Mouse (Mus musculus): Measurements from ENCODE around the gene Siah2. TPM values are rescaled to one million over a fixed set of nuclear protein-coding genes. Genes with fewer than 3 reads are reported as not detected.

The Siah2 gene
- polyA plus RNA-seq, 2 experiments = 7.5 to 12.2 TPM

DNA sequence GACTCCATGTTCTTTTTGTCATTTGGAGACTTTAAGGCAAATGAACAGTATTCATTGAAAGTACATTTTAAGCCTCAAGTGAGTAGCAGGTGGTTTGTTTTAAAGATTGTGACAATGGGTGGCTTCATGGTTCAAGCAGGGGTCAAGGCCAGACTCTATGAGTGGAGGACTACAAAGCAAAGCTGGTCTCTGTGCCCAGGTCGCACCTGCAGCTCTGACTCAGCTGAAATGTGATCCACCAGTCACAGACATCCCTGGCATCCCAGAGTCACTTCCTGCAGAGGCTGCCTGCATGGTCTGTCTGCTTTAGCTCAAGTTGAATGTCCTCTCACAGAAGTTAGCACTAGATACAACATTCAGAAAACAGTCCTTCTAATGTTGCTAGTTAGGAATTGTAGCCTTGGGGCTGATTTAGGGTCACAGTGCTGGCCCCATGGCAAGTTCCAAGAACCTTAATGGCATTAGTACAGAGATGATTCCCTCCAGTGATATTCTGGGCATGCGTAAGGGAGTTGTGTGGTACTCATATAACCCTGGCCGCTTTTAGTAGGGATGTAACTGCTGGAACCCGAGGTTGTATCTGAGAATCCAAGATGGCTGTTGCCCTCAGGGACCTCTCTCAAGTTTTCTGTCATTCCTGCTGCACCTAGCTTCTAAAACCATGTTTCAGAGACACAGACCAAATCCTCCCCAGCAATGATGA is 19.6 kb downstream of the Siah2 start:
- WGBS = 63% methylated on average over 4 of the region's 4 CpGs
- H3K27ac ChIP-seq (replicated peaks; ENCODE audit: low read depth, low read length) = no peak overlapping the region
- no peak overlapping the region for H3K4me2 ChIP-seq (replicated peaks; ENCODE audit: low read depth, low read length, severe bottlenecking)
- H3K9ac ChIP-seq (ENCODE audit: low read depth, low read length, severe bottlenecking) = no peak overlapping the region
- H3K4me3 ChIP-seq (replicated peaks; ENCODE audit: low read length) = no peak overlapping the region
- ATAC-seq (ENCODE audit: low FRiP score, low read depth) (no peak; the same call in 1 of the 2 replicates), DNase-seq (ENCODE audit: low spot score) (no peak)
- no peaks in the 10 kb centered on the region for H3K27me3 ChIP-seq (ENCODE audit: control insufficient read depth, insufficient read depth, low read length)
- H3K4me1 ChIP-seq (ENCODE audit: control insufficient read depth, insufficient read depth, low read length) = peaks cover 3% of the 10 kb centered on the region; the same call in 1 of the 2 replicates
- no peaks in the 10 kb centered on the region for H3K9me3 ChIP-seq (ENCODE audit: control insufficient read depth, low read length)
- peaks cover 18% of the 10 kb centered on the region for H3K36me3 ChIP-seq (ENCODE audit: control insufficient read depth, insufficient read depth, low read length)
- TF ChIP-seq POLR2A (IDR thresholded peaks at IDR 0.05; ENCODE audit: borderline replicate concordance, extremely low read depth, insufficient read depth, insufficient read length) = no peak

DNA sequence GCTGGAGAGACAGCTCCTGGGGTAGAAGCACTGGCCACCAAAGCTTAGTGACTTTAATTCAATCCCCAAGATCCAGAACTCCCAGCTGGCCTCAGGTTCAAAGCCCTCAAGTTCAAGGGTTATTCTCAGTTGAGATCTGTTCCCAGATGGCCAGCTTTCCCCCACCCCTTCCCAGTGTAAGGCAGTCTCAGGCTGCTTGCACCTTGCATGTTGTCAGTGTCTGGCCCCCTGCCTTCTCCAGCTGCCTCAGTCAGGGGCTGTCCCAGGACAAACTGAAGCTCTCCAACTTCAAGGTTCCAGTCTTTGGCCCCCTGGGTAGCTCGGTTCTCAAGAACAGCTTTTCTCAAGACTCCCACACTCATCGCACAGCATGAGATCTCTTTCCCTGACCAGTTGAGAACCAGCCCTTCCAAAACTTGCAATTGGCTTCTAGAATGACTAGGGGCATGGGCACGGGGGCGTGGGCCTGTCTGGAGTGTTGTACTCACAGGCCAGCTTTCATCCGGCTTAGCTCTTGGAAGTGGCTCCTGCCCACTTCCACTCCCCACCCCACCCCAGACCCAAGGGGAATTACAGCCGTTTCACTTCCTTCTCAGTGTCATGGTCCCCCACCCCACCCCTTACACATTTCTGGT is 20.5 kb downstream of the Siah2 start:
- H3K27me3 ChIP-seq (ENCODE audit: control insufficient read depth, insufficient read depth, low read length) = no peaks in the 10 kb centered on the region
- no peaks in the 10 kb centered on the region for H3K4me1 ChIP-seq (ENCODE audit: control insufficient read depth, insufficient read depth, low read length)
- H3K4me3 ChIP-seq (replicated peaks; ENCODE audit: low read length) = no peak overlapping the region
- 35% methylated on average over 6 of the region's 6 CpGs for WGBS
- H3K27ac ChIP-seq (replicated peaks; ENCODE audit: low read depth, low read length) = no peak overlapping the region
- peaks cover 18% of the 10 kb centered on the region for H3K36me3 ChIP-seq (ENCODE audit: control insufficient read depth, insufficient read depth, low read length)
- H3K9me3 ChIP-seq (ENCODE audit: control insufficient read depth, low read length) = no peaks in the 10 kb centered on the region
- ATAC-seq (ENCODE audit: low FRiP score, low read depth) = no peak
- H3K4me2 ChIP-seq (replicated peaks; ENCODE audit: low read depth, low read length, severe bottlenecking) = no peak overlapping the region
- no peak for TF ChIP-seq POLR2A (IDR thresholded peaks at IDR 0.05; ENCODE audit: borderline replicate concordance, extremely low read depth, insufficient read depth, insufficient read length)
- DNase-seq (ENCODE audit: low spot score) = no peak
- H3K9ac ChIP-seq (ENCODE audit: low read depth, low read length, severe bottlenecking) = no peak overlapping the region

DNA sequence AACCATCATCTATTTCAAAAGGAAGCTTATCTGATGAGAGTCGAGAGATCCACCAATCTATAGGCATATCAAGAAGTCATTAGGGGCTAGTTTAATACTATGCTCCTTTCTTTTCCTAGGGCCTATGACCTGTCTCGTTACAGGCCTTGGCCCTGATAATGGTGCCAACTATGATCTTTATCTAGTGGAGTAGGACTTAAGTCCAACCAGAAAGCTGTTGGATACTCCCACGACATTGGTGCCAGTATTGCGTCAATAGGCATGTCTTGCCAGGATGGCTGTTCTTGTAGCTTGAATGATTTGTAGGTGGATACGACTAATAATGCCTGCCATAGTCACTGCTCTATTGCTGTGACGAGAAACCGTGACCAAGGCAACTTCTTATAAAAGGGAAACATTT is 28.2 kb downstream of the Siah2 start:
- Histone ChIP-seq H3K9me3 (ENCODE audit: control insufficient read depth, low read length) (no peaks in the 10 kb centered on the region), H3K4me2 (replicated peaks; ENCODE audit: low read depth, low read length, severe bottlenecking) (no peak overlapping the region), H3K27ac (replicated peaks; ENCODE audit: low read depth, low read length) (no peak overlapping the region), H3K36me3 (ENCODE audit: control insufficient read depth, insufficient read depth, low read length) (no peaks in the 10 kb centered on the region), H3K4me3 (replicated peaks; ENCODE audit: low read length) (no peak overlapping the region), H3K9ac (ENCODE audit: low read depth, low read length, severe bottlenecking) (no peak overlapping the region), H3K27me3 (ENCODE audit: control insufficient read depth, insufficient read depth, low read length) (no peaks in the 10 kb centered on the region), H3K4me1 (ENCODE audit: control insufficient read depth, insufficient read depth, low read length) (no peaks in the 10 kb centered on the region)
- no peak for ATAC-seq (ENCODE audit: low FRiP score, low read depth)
- WGBS = 95% methylated on average over 7 of the region's 7 CpGs
- no peak for DNase-seq (ENCODE audit: low spot score)
- TF ChIP-seq POLR2A (IDR thresholded peaks at IDR 0.05; ENCODE audit: borderline replicate concordance, extremely low read depth, insufficient read depth, insufficient read length) = no peak

DNA sequence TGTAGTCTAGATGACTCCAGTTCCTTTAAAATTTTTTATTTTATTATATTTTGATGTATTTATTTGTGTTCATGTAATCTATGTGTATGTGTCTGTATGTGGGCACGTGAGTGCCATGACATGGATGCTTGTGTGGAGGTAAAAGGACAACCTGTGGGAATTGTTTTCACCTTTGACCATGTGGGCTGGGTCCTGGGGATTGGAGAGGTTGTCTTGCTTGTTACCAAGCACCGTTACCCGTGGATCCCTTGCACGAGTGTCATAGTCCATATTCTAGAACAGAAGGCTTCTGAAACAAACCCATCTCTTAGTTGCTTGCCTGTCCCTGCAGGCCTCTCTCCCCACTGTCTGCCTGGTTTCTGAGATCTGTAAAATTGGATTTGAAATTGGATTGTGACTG is 31.6 kb downstream of the Siah2 start:
- DNase-seq (ENCODE audit: low spot score) (no peak), ATAC-seq (ENCODE audit: low FRiP score, low read depth) (no peak)
- Histone ChIP-seq H3K4me3 (replicated peaks; ENCODE audit: low read length) (no peak overlapping the region), H3K4me2 (replicated peaks; ENCODE audit: low read depth, low read length, severe bottlenecking) (no peak overlapping the region), H3K4me1 (ENCODE audit: control insufficient read depth, insufficient read depth, low read length) (no peaks in the 10 kb centered on the region), H3K9me3 (ENCODE audit: control insufficient read depth, low read length) (no peaks in the 10 kb centered on the region), H3K36me3 (ENCODE audit: control insufficient read depth, insufficient read depth, low read length) (no peaks in the 10 kb centered on the region), H3K9ac (ENCODE audit: low read depth, low read length, severe bottlenecking) (no peak overlapping the region), H3K27ac (replicated peaks; ENCODE audit: low read depth, low read length) (no peak overlapping the region), H3K27me3 (ENCODE audit: control insufficient read depth, insufficient read depth, low read length) (no peaks in the 10 kb centered on the region)
- no peak for TF ChIP-seq POLR2A (IDR thresholded peaks at IDR 0.05; ENCODE audit: borderline replicate concordance, extremely low read depth, insufficient read depth, insufficient read length)
- WGBS = 91% methylated on average over 4 of the region's 4 CpGs

DNA sequence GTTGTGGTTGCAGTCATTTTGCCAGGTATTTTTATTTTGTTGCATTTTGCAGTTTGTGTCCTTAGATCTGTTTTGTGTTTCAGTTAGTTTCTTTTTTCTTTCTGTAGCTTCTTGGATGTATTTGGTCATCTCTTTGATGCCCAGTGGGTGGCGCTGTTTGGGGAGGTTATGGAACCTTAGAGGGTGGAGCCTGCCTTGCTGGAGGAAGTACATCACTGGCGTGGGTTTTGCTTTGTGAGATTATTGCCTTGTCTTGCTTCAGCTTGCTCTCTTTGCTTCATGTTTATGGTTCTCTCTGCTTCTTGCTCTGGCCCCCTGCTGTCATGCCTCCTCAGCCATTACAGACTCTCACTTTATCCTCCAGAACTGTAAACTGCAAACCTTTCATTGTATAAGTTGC is 34.8 kb downstream of the Siah2 start:
- WGBS = 22% methylated on average over 2 of the region's 2 CpGs
- Histone ChIP-seq H3K9me3 (ENCODE audit: control insufficient read depth, low read length) (no peaks in the 10 kb centered on the region), H3K4me3 (replicated peaks; ENCODE audit: low read length) (no peak overlapping the region), H3K9ac (ENCODE audit: low read depth, low read length, severe bottlenecking) (no peak overlapping the region), H3K27me3 (ENCODE audit: control insufficient read depth, insufficient read depth, low read length) (no peaks in the 10 kb centered on the region), H3K4me2 (replicated peaks; ENCODE audit: low read depth, low read length, severe bottlenecking) (no peak overlapping the region), H3K4me1 (ENCODE audit: control insufficient read depth, insufficient read depth, low read length) (no peaks in the 10 kb centered on the region), H3K27ac (replicated peaks; ENCODE audit: low read depth, low read length) (no peak overlapping the region), H3K36me3 (ENCODE audit: control insufficient read depth, insufficient read depth, low read length) (no peaks in the 10 kb centered on the region)
- ATAC-seq (ENCODE audit: low FRiP score, low read depth) (no peak), DNase-seq (ENCODE audit: low spot score) (no peak)
- no peak for TF ChIP-seq POLR2A (IDR thresholded peaks at IDR 0.05; ENCODE audit: borderline replicate concordance, extremely low read depth, insufficient read depth, insufficient read length)
